Mouse (Mus musculus) stomach, embryonic 16.5 days (tissue): ENCODE data around the gene Prom1. TPM values are rescaled to one million over a fixed set of nuclear protein-coding genes. Genes with fewer than 3 reads are reported as not detected.

ENCODE experiments used
- ATAC-seq: fragments of 200-750 bp; cut with Nextera tagmentation; 2 replicates; pipeline ENCODE4 v1.8.0; 2017; ENCODE audit warnings: moderate number of reproducible peaks, moderate TSS enrichment; ENCODE audit not compliant: insufficient read depth, low FRiP score
- H3K27ac ChIP-seq: fragments of 300-500 bp; sonication (generic); 2 replicates; pipeline ENCODE4 v1.5.1; 2014; ENCODE audit warnings: low read length
- H3K27me3 ChIP-seq: fragments of 300-500 bp; sonication (generic); 2 replicates; pipeline ENCODE4 v1.6.1; 2014; ENCODE audit warnings: low read length, control low read depth, mixed read lengths; ENCODE audit not compliant: control insufficient read depth, insufficient read depth
- H3K36me3 ChIP-seq: fragments of 300-500 bp; sonication (generic); 2 replicates; pipeline ENCODE4 v1.6.1; 2014; ENCODE audit warnings: low read length; ENCODE audit not compliant: control insufficient read depth, insufficient read depth
- H3K4me1 ChIP-seq: fragments of 300-500 bp; sonication (generic); 2 replicates; pipeline ENCODE4 v1.6.1; 2014; ENCODE audit warnings: low read length, control low read depth, mixed read lengths; ENCODE audit not compliant: control insufficient read depth, insufficient read depth
- H3K4me2 ChIP-seq: fragments of 300-500 bp; sonication (generic); 2 replicates; pipeline ENCODE4 v1.6.1; 2014; ENCODE audit warnings: low read depth, low read length, mixed read lengths
- H3K4me3 ChIP-seq: fragments of 300-500 bp; sonication (generic); replicated peaks from 2 replicates; pipeline ENCODE4 v1.5.1; 2014; ENCODE audit warnings: mild to moderate bottlenecking, low read length
- H3K9ac ChIP-seq: fragments of 300-500 bp; sonication (generic); 2 replicates; pipeline ENCODE4 v1.6.1; 2014; ENCODE audit warnings: low read length
- H3K9me3 ChIP-seq: fragments of 300-500 bp; sonication (generic); replicated peaks from 2 replicates; pipeline ENCODE4 v1.6.1; 2016; ENCODE audit warnings: low read length, control low read depth; ENCODE audit not compliant: control insufficient read depth
- WGBS: fragments of 180-500 bp; shearing (Covaris S2); extraction: QIAGEN DNeasy Blood & Tissue Kit; methylation state at CpG from one replicate; pipeline ENCODE4 v1.1.7; 2014; 5-methylcytosine and 5-hydroxymethylcytosine counted together
- polyA plus RNA-seq: library from polyadenylated mRNA; unstranded; fragments of >200 nt; fragmentation: Nextera tagmentation; extraction: Ambion mirVana; gene quantifications from 2 replicates; pipeline ENCODE4 v1.2.1, GENCODE M21; 2015

The Prom1 gene
- polyA plus RNA-seq, 1 experiment from 2014 or later: 61.3 TPM

GRCm38 (mm10) chr5:43994981-43995380 is 106.9 kb downstream of the Prom1 start:
- Histone ChIP-seq H3K27me3 (no peaks in the 10 kb centered on the region), H3K36me3 (no peaks in the 10 kb centered on the region), H3K4me3 (no peak overlapping the region), H3K4me2 (no peak overlapping the region), H3K27ac (no peak overlapping the region), H3K4me1 (no peaks in the 10 kb centered on the region), H3K9ac (no peak overlapping the region), H3K9me3 (no peaks in the 10 kb centered on the region)
- 75% methylated on average over 2 of the region's 2 CpGs for WGBS
- no peak for ATAC-seq

DNA sequence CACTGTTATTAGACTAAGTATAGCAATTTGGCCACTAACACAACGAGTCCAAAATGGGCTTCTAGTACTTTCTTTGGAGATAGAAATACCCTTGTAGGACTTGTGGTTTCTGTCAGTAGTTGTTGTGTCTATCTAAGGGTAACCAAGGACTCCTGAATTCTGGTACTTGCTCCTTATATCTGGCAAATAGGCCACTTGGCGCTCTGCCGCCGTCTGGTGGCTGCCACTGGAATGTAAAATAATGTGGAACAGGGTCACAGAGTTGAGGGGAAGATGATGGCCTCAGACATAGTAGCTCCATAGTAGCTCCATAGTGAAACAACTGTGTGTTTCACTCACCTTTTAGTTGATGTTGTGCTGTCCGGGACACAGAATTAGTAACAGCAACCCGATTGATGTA is 111.5 kb downstream of the Prom1 start:
- Histone ChIP-seq H3K36me3 (no peaks in the 10 kb centered on the region), H3K4me3 (no peak overlapping the region), H3K9ac (no peak overlapping the region), H3K4me1 (no peaks in the 10 kb centered on the region), H3K4me2 (no peak overlapping the region), H3K9me3 (no peaks in the 10 kb centered on the region), H3K27ac (no peak overlapping the region), H3K27me3 (no peaks in the 10 kb centered on the region)
- ATAC-seq: no peak
- WGBS: 58% methylated on average over 6 of the region's 6 CpGs

GRCm38 (mm10) chr5:43989017-43989416 is 112.8 kb downstream of the Prom1 start:
- H3K4me1 ChIP-seq: no peaks in the 10 kb centered on the region
- H3K27me3 ChIP-seq: no peaks in the 10 kb centered on the region
- no peaks in the 10 kb centered on the region for H3K9me3 ChIP-seq
- no peak overlapping the region for H3K27ac ChIP-seq
- H3K4me3 ChIP-seq: no peak overlapping the region
- no peaks in the 10 kb centered on the region for H3K36me3 ChIP-seq
- no peak overlapping the region for H3K9ac ChIP-seq
- H3K4me2 ChIP-seq: no peak overlapping the region
- ATAC-seq: no peak
- 78% methylated on average over 5 of the region's 5 CpGs for WGBS

DNA sequence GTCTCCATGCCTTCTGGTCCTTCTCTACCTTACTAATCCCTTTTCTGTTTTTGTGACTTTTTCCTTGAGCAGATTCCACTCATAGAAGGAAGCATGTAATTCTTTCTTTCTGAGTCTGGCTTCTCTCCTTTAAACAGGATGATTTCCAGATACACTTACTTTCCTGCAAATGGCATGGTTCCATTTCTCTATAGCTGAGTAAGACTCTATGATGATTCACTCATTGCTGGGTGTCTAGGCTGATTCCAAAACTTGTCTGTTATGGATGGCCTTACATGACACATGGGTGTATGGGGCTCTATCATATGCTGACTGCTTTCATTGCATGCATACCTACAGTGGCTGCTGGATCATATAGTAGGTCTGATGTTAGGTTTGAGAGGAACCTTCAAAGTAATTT is 115.6 kb downstream of the Prom1 start:
- no peak overlapping the region for H3K27ac ChIP-seq
- no peak overlapping the region for H3K4me3 ChIP-seq
- no peaks in the 10 kb centered on the region for H3K4me1 ChIP-seq
- H3K27me3 ChIP-seq: no peaks in the 10 kb centered on the region
- H3K9me3 ChIP-seq: no peaks in the 10 kb centered on the region
- H3K9ac ChIP-seq: no peak overlapping the region
- H3K36me3 ChIP-seq: no peaks in the 10 kb centered on the region
- no peak for ATAC-seq
- no peak overlapping the region for H3K4me2 ChIP-seq

DNA sequence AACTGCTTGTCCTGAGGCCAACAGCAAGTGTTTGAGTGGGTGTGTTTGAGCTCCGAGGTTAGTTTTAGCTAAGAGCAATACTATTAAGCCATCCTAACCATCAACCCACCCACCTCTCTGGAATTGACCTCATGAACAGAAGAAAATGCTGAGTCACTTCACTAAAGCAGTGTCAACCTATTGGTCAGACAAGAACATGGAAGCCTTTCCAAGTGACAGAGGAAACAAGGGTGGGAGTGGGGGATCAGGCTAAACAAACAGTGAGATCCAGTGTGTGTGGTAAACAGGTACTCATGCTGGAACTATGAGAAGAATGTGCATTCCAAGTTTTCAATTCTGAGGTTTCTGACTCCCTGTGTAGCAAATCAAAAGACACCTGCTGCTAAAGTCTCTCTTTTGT is 118.9 kb downstream of the Prom1 start:
- Histone ChIP-seq H3K27ac (no peak overlapping the region), H3K4me2 (no peak overlapping the region), H3K9me3 (no peaks in the 10 kb centered on the region), H3K27me3 (no peaks in the 10 kb centered on the region), H3K9ac (no peak overlapping the region), H3K4me1 (no peaks in the 10 kb centered on the region), H3K36me3 (no peaks in the 10 kb centered on the region), H3K4me3 (no peak overlapping the region)
- no peak for ATAC-seq
- WGBS: 48% methylated on average over 1 of the region's 1 CpGs

- Histone ChIP-seq H3K9ac (peak within 1 kb of the TSS; percentile 56), H3K4me3 (peak within 1 kb of the TSS; percentile 37), H3K27me3 (no peaks in the 10 kb centered on the region), H3K4me1 (no peaks in the 10 kb centered on the region), H3K9me3 (no peaks in the 10 kb centered on the region), H3K36me3 (no peaks in the 10 kb centered on the region), H3K27ac (peak within 1 kb of the TSS; percentile 65), H3K4me2 (peak within 1 kb of the TSS; percentile 43)
- WGBS: 43% methylated on average over 4 of the region's 4 CpGs
- peak; percentile 86 for ATAC-seq
Measured at GRCm38 (mm10) chr5:43981620-43982019, 120.2 kb downstream of the Prom1 start, which contains the start of gene Fgfbp1. TSS of gene Fgfbp1 (minus strand) at chr5:43981779.

DNA sequence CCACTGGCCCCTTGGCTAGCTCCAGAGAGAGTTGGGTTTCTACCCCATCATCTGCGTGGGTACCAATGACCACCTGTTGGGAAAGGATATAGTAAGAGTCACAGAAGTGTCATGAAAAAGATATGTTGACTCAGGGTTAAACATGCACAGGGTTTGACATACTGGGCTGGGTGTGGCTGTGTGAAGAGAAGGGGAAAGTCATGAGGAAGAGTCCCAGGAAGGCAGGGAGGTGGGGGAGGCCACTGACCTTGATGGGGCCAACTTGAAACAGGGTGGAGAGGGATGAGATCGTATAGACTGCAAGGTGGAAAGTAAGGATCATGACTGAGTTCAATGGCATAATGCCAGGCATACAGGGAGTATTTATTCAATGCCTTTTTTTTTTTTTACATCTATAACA is 121.4 kb downstream of the Prom1 start:
- no peaks in the 10 kb centered on the region for H3K27me3 ChIP-seq
- peak overlapping the region; percentile 43 for H3K4me2 ChIP-seq
- no peak overlapping the region for H3K9ac ChIP-seq
- no peaks in the 10 kb centered on the region for H3K36me3 ChIP-seq
- no peaks in the 10 kb centered on the region for H3K9me3 ChIP-seq
- H3K4me1 ChIP-seq: no peaks in the 10 kb centered on the region
- ATAC-seq: no peak
- WGBS: 57% methylated on average over 2 of the region's 2 CpGs
- no peak overlapping the region for H3K27ac ChIP-seq
- peak overlapping the region; percentile 37; the same call in 1 of the 2 replicates for H3K4me3 ChIP-seq

GRCm38 (mm10) chr5:43976821-43977561 is 124.8 kb downstream of the Prom1 start:
- no peak overlapping the region for H3K4me2 ChIP-seq
- H3K27ac ChIP-seq: no peak overlapping the region
- H3K4me1 ChIP-seq: no peaks in the 10 kb centered on the region
- no peak overlapping the region for H3K4me3 ChIP-seq
- H3K9ac ChIP-seq: no peak overlapping the region
- no peak for ATAC-seq
- no peaks in the 10 kb centered on the region for H3K27me3 ChIP-seq
- H3K36me3 ChIP-seq: no peaks in the 10 kb centered on the region
- WGBS: 56% methylated on average over 1 of the region's 1 CpGs
- no peaks in the 10 kb centered on the region for H3K9me3 ChIP-seq

DNA sequence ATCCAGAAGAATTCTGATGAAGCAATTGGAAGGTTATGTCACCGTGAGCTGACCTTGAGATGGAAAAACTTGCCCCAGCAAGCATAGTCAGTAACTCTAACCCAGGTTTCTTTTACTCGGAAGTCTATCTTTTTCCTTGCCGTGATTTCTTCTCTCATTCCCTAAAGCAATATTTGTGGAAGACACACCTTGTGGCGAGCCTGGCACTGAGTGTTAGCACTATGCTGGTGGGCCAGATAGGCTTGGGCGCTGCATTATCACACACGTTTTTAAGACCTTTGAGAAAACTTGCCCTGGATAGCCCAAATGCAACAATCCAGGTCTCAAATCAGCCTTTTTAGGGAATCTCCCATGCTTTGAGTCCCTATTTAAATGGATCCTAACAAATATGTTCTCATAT is 127.7 kb downstream of the Prom1 start:
- ATAC-seq: peak; percentile 32; the same call in 1 of the 2 replicates

More for the DNA sequence above, 127.7 kb downstream of the Prom1 start:
- H3K4me2 ChIP-seq: no peak overlapping the region
- H3K27ac ChIP-seq: peak overlapping the region; percentile 59; the same call in 1 of the 2 replicates
- H3K36me3 ChIP-seq: no peaks in the 10 kb centered on the region
- H3K27me3 ChIP-seq: no peaks in the 10 kb centered on the region
- H3K9ac ChIP-seq: no peak overlapping the region
- WGBS: 63% methylated on average over 6 of the region's 6 CpGs
- no peaks in the 10 kb centered on the region for H3K9me3 ChIP-seq
- no peaks in the 10 kb centered on the region for H3K4me1 ChIP-seq
- H3K4me3 ChIP-seq: no peak overlapping the region
